Mouse (Mus musculus): Measurements from ENCODE around the gene S1pr4. TPM values are rescaled to one million over a fixed set of nuclear protein-coding genes. Genes with fewer than 3 reads are reported as not detected.

Gene S1pr4
- total RNA-seq, 2 experiments from 2014 or later: 0.61 to 1.3 TPM

- DNase-seq: peak; percentile 97 to 98
- intact Hi-C loops (cut with DNase I): loop anchor here (10.0 kb wide), 1 partner anchor 592 kb away; the partner anchor contains the start of gene Timm13
Observed at GRCm38 (mm10) chr10:81496264-81496901, 3.5 kb downstream of the S1pr4 start, which contains the start of gene Ncln. Gene Ncln (minus strand): TSS chr10:81496392.

- intact Hi-C loops (cut with DNase I): loop anchor here (10.0 kb wide), 1 partner anchor 591 kb away; the partner anchor contains the start of gene Timm13
Observed at GRCm38 (mm10) chr10:81495616-81496263, 4.2 kb downstream of the S1pr4 start.

GRCm38 (mm10) chr10:81495151-81495550, 4.8 kb downstream of the S1pr4 start:
- no peak for DNase-seq
- intact Hi-C loops (cut with DNase I): loop anchor here (10.0 kb wide), 1 partner anchor 590 kb away; the partner anchor contains the start of gene Timm13

More at GRCm38 (mm10) chr10:81495616-81496263, 4.2 kb downstream of the S1pr4 start:
- DNase-seq: no peak

- intact Hi-C loops (cut with DNase I): loop anchor here (10.0 kb wide), 1 partner anchor 590 kb away; the partner anchor contains the start of gene Timm13
- DNase-seq: no peak
Observed at GRCm38 (mm10) chr10:81494260-81495041, 5.5 kb downstream of the S1pr4 start.

- intact Hi-C loops (cut with DNase I): loop anchor here (10.0 kb wide), 1 partner anchor 589 kb away; the partner anchor contains the start of gene Timm13
- no peak for DNase-seq
Observed at GRCm38 (mm10) chr10:81493601-81494220, 6.2 kb downstream of the S1pr4 start.

- DNase-seq: no peak
- intact Hi-C loops (cut with DNase I): loop anchor here (10.0 kb wide), 1 partner anchor 588 kb away; the partner anchor contains the start of gene Timm13
Observed at GRCm38 (mm10) chr10:81492606-81493240, 7.2 kb downstream of the S1pr4 start.

- DNase-seq: no peak
- intact Hi-C loops (cut with DNase I): loop anchor here (10.0 kb wide), 1 partner anchor 586 kb away; the partner anchor contains the start of gene Timm13
Observed at GRCm38 (mm10) chr10:81491018-81491417, 8.9 kb downstream of the S1pr4 start.

- no peak for DNase-seq
- intact Hi-C loops (cut with DNase I): loop anchor here (10.0 kb wide), 1 partner anchor 585 kb away; the partner anchor contains the start of gene Timm13
Observed at GRCm38 (mm10) chr10:81489941-81490340, 10.0 kb downstream of the S1pr4 start.

GRCm38 (mm10) chr10:81488081-81488480, 11.9 kb downstream of the S1pr4 start:
- no peak for DNase-seq
- intact Hi-C loops (cut with DNase I): no loop called here

- DNase-seq: no peak
- intact Hi-C loops (cut with DNase I): no loop called here
Observed at GRCm38 (mm10) chr10:81486496-81486895, 13.4 kb downstream of the S1pr4 start.

GRCm38 (mm10) chr10:81485479-81486018, 14.4 kb downstream of the S1pr4 start:
- intact Hi-C loops (cut with DNase I): no loop called here
- no peak for DNase-seq

- intact Hi-C loops (cut with DNase I): no loop called here
- DNase-seq: no peak
Observed at GRCm38 (mm10) chr10:81485060-81485449, 14.9 kb downstream of the S1pr4 start.

GRCm38 (mm10) chr10:81484441-81485059, 15.4 kb downstream of the S1pr4 start:
- intact Hi-C loops (cut with DNase I): no loop called here
- DNase-seq: no peak

GRCm38 (mm10) chr10:81483983-81484382, 15.9 kb downstream of the S1pr4 start:
- intact Hi-C loops (cut with DNase I): no loop called here

GRCm38 (mm10) chr10:81482533-81482889, 17.4 kb downstream of the S1pr4 start, which contains the start of gene Celf5:
Gene Celf5 (minus strand): TSS chr10:81482709.
- intact Hi-C loops (cut with DNase I): no loop called here
- DNase-seq: peak; percentile 71 to 74

More at GRCm38 (mm10) chr10:81483983-81484382, 15.9 kb downstream of the S1pr4 start:
- no peak for DNase-seq

GRCm38 (mm10) chr10:81481605-81482532, 18.1 kb downstream of the S1pr4 start:
- DNase-seq: no peak
- intact Hi-C loops (cut with DNase I): no loop called here

- DNase-seq: no peak
- intact Hi-C loops (cut with DNase I): no loop called here
Observed at GRCm38 (mm10) chr10:81474461-81474860, 25.5 kb downstream of the S1pr4 start.

- no peak for DNase-seq
- intact Hi-C loops (cut with DNase I): no loop called here
Observed at GRCm38 (mm10) chr10:81473003-81473451, 26.9 kb downstream of the S1pr4 start.

Data from heart, postnatal 36 days (tissue).